Mouse (Mus musculus): ENCODE data around the gene Frmd6. TPM values are rescaled to one million over a fixed set of nuclear protein-coding genes. Genes with fewer than 3 reads are reported as not detected.

Gene Frmd6
- total RNA-seq, 2 experiments from 2014 or later: 17.6 to 18.4 TPM

- TF ChIP-seq CTCF (conservative IDR thresholded peaks at IDR 0.05): no peak
Observed at GRCm38 (mm10) chr12:70937571-70938384, 112.5 kb downstream of the Frmd6 start, which contains the start of gene Actr10. Gene Actr10, plus strand, starts transcription at chr12:70937857.

GRCm38 (mm10) chr12:70940806-70941205 is 115.5 kb downstream of the Frmd6 start:
- no peak for DNase-seq (ENCODE audit: low spot score in 2 of 2)
- no peak for TF ChIP-seq CTCF (conservative IDR thresholded peaks at IDR 0.05)
- no peak overlapping the region for H3K27ac ChIP-seq
- no peak overlapping the region for H3K4me3 ChIP-seq

More at GRCm38 (mm10) chr12:70937571-70938384, 112.5 kb downstream of the Frmd6 start, which contains the start of gene Actr10:
- peak within 1 kb of the TSS; percentile 94 for H3K27ac ChIP-seq
- DNase-seq (ENCODE audit: low spot score in 2 of 2): peak; percentile 92 to 93
- H3K4me3 ChIP-seq: peak within 1 kb of the TSS; percentile 99

- H3K4me3 ChIP-seq: no peak overlapping the region
- TF ChIP-seq CTCF (conservative IDR thresholded peaks at IDR 0.05): no peak
- H3K27ac ChIP-seq: no peak overlapping the region
- no peak for DNase-seq (ENCODE audit: low spot score in 2 of 2)
Observed at GRCm38 (mm10) chr12:70944181-70944580, 118.9 kb downstream of the Frmd6 start.

GRCm38 (mm10) chr12:70946585-70947256 is 121.4 kb downstream of the Frmd6 start:
- no peak for TF ChIP-seq CTCF (conservative IDR thresholded peaks at IDR 0.05)
- H3K4me3 ChIP-seq: no peak overlapping the region
- no peak for DNase-seq (ENCODE audit: low spot score in 2 of 2)

More at GRCm38 (mm10) chr12:70946585-70947256, 121.4 kb downstream of the Frmd6 start:
- no peak overlapping the region for H3K27ac ChIP-seq

Other genes with a start within 250 kb of the Frmd6 start
- gene Actr10, start 112.3 kb downstream of the Frmd6 start, total RNA-seq (2021): 100 to 1,000 TPM; 160 to 172 TPM
- gene Psma3, start 149.1 kb downstream of the Frmd6 start, total RNA-seq (2021): 100 to 1,000 TPM; 193 to 200 TPM
- gene Arid4a, start 190.5 kb downstream of the Frmd6 start, total RNA-seq (2021): 10 to 100 TPM; 37.3 to 40.2 TPM